Mouse (Mus musculus): ENCODE measurements around the gene Baiap2l2.
"Not testable (repeated sequence)": the region's sequence is repeated elsewhere in the genome, so short reads cannot be mapped to it uniquely, and the experiment has no call there.

DNA sequence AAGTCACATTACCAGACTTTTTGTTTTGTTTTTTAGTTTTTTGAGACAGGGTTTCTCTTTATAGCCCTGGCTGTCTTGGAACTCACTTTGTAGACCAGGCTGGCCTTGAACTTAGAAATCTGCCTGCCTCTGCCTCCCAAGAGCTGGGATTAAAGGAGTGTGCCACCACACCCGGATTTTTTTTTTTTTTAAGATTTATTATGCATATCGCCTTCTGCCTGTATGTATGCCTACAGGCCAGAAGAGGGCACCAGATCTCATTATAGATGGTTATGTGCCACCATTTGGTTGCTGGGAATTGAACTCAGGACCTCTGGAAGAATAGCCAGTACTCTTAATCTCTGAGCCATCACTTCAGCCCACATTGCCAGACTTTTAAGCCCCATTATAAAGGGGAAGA is 59.6 kb downstream of the Baiap2l2 start:
- not testable (repeated sequence) for TF ChIP-seq CTCF (IDR thresholded peaks at IDR 0.05; ENCODE audit: extremely low read depth, insufficient read depth, insufficient read length, insufficient replicate concordance); POLR2A (IDR thresholded peaks at IDR 0.05; ENCODE audit: low read depth, low read length)
